Mouse (Mus musculus) spleen, adult 2 months (tissue): Measurements from ENCODE around the gene Chek2. TPM values are rescaled to one million over a fixed set of nuclear protein-coding genes. Genes with fewer than 3 reads are reported as not detected.
A peak's percentile ranks its signal among the peaks of the same experiment; 100 is the strongest.

Source experiments
- DNase-seq, 2 experiments: peaks; one replicate each; pipeline versions ENCODE4 v3.0.0 to v3.0.0-alpha.2; 2012 to 2021; ENCODE audit warnings: low spot score in 2 of 2, low read depth in 1 of 2
- H3K27ac ChIP-seq: fragments of 200-500 bp; 2 replicates; pipeline ENCODE4 v1.5.1; 2012; ENCODE audit warnings: low read length, inconsistent platforms; ENCODE audit not compliant: insufficient read depth
- H3K27me3 ChIP-seq: fragments of 200-500 bp; 2 replicates; pipeline ENCODE4 v1.6.1; 2012; ENCODE audit warnings: mild to moderate bottlenecking, moderate library complexity, low read length, inconsistent platforms; ENCODE audit not compliant: control insufficient read depth, insufficient read depth
- H3K36me3 ChIP-seq: fragments of 200-500 bp; 2 replicates; pipeline ENCODE4 v1.6.1; 2012; ENCODE audit warnings: mild to moderate bottlenecking, low read length, inconsistent platforms; ENCODE audit not compliant: control insufficient read depth, insufficient read depth
- H3K4me1 ChIP-seq: fragments of 200-500 bp; 2 replicates; pipeline ENCODE4 v1.6.1; 2011; ENCODE audit warnings: inconsistent platforms; ENCODE audit not compliant: control insufficient read depth, insufficient read depth, insufficient read length
- H3K4me3 ChIP-seq: fragments of 200-500 bp; 2 replicates; pipeline ENCODE4 v1.5.1; 2011; ENCODE audit warnings: mild to moderate bottlenecking, inconsistent platforms; ENCODE audit not compliant: insufficient read depth, insufficient read length; ENCODE audit errors: extremely low read depth
- CTCF ChIP-seq: fragments of 200-500 bp; IDR thresholded peaks from 2 replicates; pipeline ENCODE4 v1.5.1; 2011; ENCODE audit warnings: mild to moderate bottlenecking, inconsistent platforms; ENCODE audit not compliant: insufficient read depth, insufficient read length, insufficient replicate concordance; ENCODE audit errors: extremely low read depth
- POLR2A ChIP-seq: fragments of 200-500 bp; IDR thresholded peaks from 2 replicates; pipeline ENCODE4 v1.6.1; 2011; ENCODE audit warnings: low read depth, low read length, inconsistent platforms
- WGBS: fragments of 180-500 bp; shearing (Covaris S2); methylation state at CpG from one replicate; pipeline ENCODE4 v1.1.7; 2018; 5-methylcytosine and 5-hydroxymethylcytosine counted together
- polyA plus RNA-seq: library from polyadenylated mRNA; depleted of rRNA; stranded (reverse); fragments of >200 nt; gene quantifications from 2 replicates; pipeline ENCODE4 v1.2.3, GENCODE M21; 2012

The Chek2 gene
- polyA plus RNA-seq, 1 experiment: 6.7 TPM

- Histone ChIP-seq H3K27me3 (no peaks in the 10 kb centered on the region), H3K36me3 (peaks cover 2% of the 10 kb centered on the region; the same call in 1 of the 2 replicates), H3K27ac (peak overlapping the region; percentile 79), H3K4me1 (no peaks in the 10 kb centered on the region), H3K4me3 (peak overlapping the region; percentile 92)
- TF ChIP-seq CTCF (no peak), POLR2A (no peak)
- 5% methylated on average over 28 of the region's 28 CpGs for WGBS
- DNase-seq: no peak
These were observed 621 bp upstream of the Chek2 start for GRCm38 (mm10) chr5:110839038-110839677.

GRCm38 (mm10) chr5:110840465-110840864, 686 bp downstream of the Chek2 start:
- no peaks in the 10 kb centered on the region for H3K36me3 ChIP-seq
- DNase-seq: peak; percentile 35 to 43
- peak overlapping the region; percentile 76 for H3K4me3 ChIP-seq
- peak overlapping the region; percentile 63 for H3K27ac ChIP-seq
- no peaks in the 10 kb centered on the region for H3K4me1 ChIP-seq
- TF ChIP-seq POLR2A (no peak), CTCF (no peak)
- H3K27me3 ChIP-seq: no peaks in the 10 kb centered on the region
- 1% methylated on average over 4 of the region's 4 CpGs for WGBS

GRCm38 (mm10) chr5:110841046-110841862, 1.5 kb downstream of the Chek2 start:
- no peak for TF ChIP-seq POLR2A
- TF ChIP-seq CTCF: no peak
- no peak for DNase-seq
- Histone ChIP-seq H3K4me1 (no peaks in the 10 kb centered on the region), H3K27me3 (no peaks in the 10 kb centered on the region), H3K27ac (no peak overlapping the region), H3K36me3 (no peaks in the 10 kb centered on the region), H3K4me3 (no peak overlapping the region)
- 86% methylated on average over 14 of the region's 14 CpGs for WGBS

GRCm38 (mm10) chr5:110852990-110853389, 13.2 kb downstream of the Chek2 start:
- H3K4me1 ChIP-seq: no peaks in the 10 kb centered on the region
- WGBS: 80% methylated on average over 1 of the region's 1 CpGs
- H3K27me3 ChIP-seq: no peaks in the 10 kb centered on the region
- H3K36me3 ChIP-seq: peaks cover 3% of the 10 kb centered on the region
- DNase-seq: no peak
- no peak for TF ChIP-seq POLR2A
- no peak for TF ChIP-seq CTCF
- no peak overlapping the region for H3K27ac ChIP-seq
- H3K4me3 ChIP-seq: no peak overlapping the region

- H3K36me3 ChIP-seq: peaks cover 9% of the 10 kb centered on the region
- no peak for DNase-seq
- 93% methylated on average over 5 of the region's 5 CpGs for WGBS
- no peak for TF ChIP-seq CTCF
- TF ChIP-seq POLR2A: no peak
- H3K4me1 ChIP-seq: no peaks in the 10 kb centered on the region
- no peak overlapping the region for H3K27ac ChIP-seq
- no peaks in the 10 kb centered on the region for H3K27me3 ChIP-seq
- no peak overlapping the region for H3K4me3 ChIP-seq
These were observed 17.3 kb downstream of the Chek2 start for GRCm38 (mm10) chr5:110857091-110857490.

- TF ChIP-seq POLR2A (no peak), CTCF (no peak)
- Histone ChIP-seq H3K27me3 (no peaks in the 10 kb centered on the region), H3K4me3 (no peak overlapping the region; the same call in 1 of the 2 replicates), H3K27ac (peak overlapping the region; percentile 4; the same call in 1 of the 2 replicates), H3K36me3 (peaks cover 11% of the 10 kb centered on the region), H3K4me1 (no peaks in the 10 kb centered on the region)
- 68% methylated on average over 13 of the region's 13 CpGs for WGBS
- DNase-seq: no peak
These were observed 19.4 kb downstream of the Chek2 start for GRCm38 (mm10) chr5:110859013-110859650.
